Mouse (Mus musculus) embryonic facial prominence, embryonic 13.5 days (tissue): Measurements from ENCODE around the gene Apmap. TPM values are rescaled to one million over a fixed set of nuclear protein-coding genes. Genes with fewer than 3 reads are reported as not detected.

Experiments
- ATAC-seq: fragments of 200-750 bp; cut with Nextera tagmentation; 2 replicates; pipeline ENCODE4 v1.8.0; 2017; ENCODE audit warnings: low read depth; ENCODE audit not compliant: insufficient number of reproducible peaks, insufficient read depth, low FRiP score, low TSS enrichment
- H3K27ac ChIP-seq: fragments of 300-500 bp; sonication (generic); 2 replicates; pipeline ENCODE4 v1.5.1; 2015; ENCODE audit warnings: moderate library complexity, mild to moderate bottlenecking, inconsistent platforms
- H3K27me3 ChIP-seq: fragments of 300-500 bp; sonication (generic); 2 replicates; pipeline ENCODE4 v1.6.1; 2015; ENCODE audit warnings: mild to moderate bottlenecking, inconsistent platforms
- H3K36me3 ChIP-seq: fragments of 300-500 bp; sonication (generic); 2 replicates; pipeline ENCODE4 v1.6.1; 2015; ENCODE audit warnings: mild to moderate bottlenecking, inconsistent platforms
- H3K4me1 ChIP-seq: fragments of 300-500 bp; sonication (generic); 2 replicates; pipeline ENCODE4 v1.6.1; 2015; ENCODE audit warnings: inconsistent platforms
- H3K4me2 ChIP-seq: fragments of 300-500 bp; sonication (generic); 2 replicates; pipeline ENCODE4 v1.6.1; 2015; ENCODE audit warnings: moderate library complexity, mild to moderate bottlenecking, inconsistent platforms
- H3K4me3 ChIP-seq: fragments of 300-500 bp; sonication (generic); 2 replicates; pipeline ENCODE4 v1.5.1; 2015; ENCODE audit warnings: mild to moderate bottlenecking, inconsistent platforms
- H3K9ac ChIP-seq: fragments of 300-500 bp; sonication (generic); 2 replicates; pipeline ENCODE4 v1.6.1; 2015; ENCODE audit warnings: mild to moderate bottlenecking, inconsistent platforms
- H3K9me3 ChIP-seq: fragments of 300-500 bp; sonication (generic); 2 replicates; pipeline ENCODE4 v1.6.1; 2016; ENCODE audit warnings: inconsistent platforms
- WGBS: fragments of 180-500 bp; shearing (Covaris S2); methylation state at CpG from one replicate; pipeline ENCODE4 v1.1.7; 2015; ENCODE audit warnings: mixed read lengths; 5-methylcytosine and 5-hydroxymethylcytosine counted together
- polyA plus RNA-seq: library from polyadenylated mRNA; unstranded; fragments of >200 nt; fragmentation: Nextera tagmentation; extraction: Ambion mirVana; gene quantifications from 2 replicates; pipeline ENCODE4 v1.2.1, GENCODE M21; 2015

Apmap gene
- polyA plus RNA-seq: 27.9 and 29.6 TPM in 2 replicates

GRCm38 (mm10) chr2:150608087-150608799 is at the start of gene Apmap:
TSS of gene Apmap (minus strand) at chr2:150608567.
- no peak within 1 kb of the TSS for H3K27ac ChIP-seq
- WGBS: under 1% methylated on average over 42 of the region's 42 CpGs
- peak; percentile 94 for ATAC-seq
- peak within 1 kb of the TSS; percentile 97 for H3K4me3 ChIP-seq
- no peaks in the 10 kb centered on the region; the same call in 1 of the 2 replicates for H3K27me3 ChIP-seq
- H3K9ac ChIP-seq: peak within 1 kb of the TSS; percentile 91
- peaks cover 9% of the 10 kb centered on the region for H3K4me1 ChIP-seq
- no peaks in the 10 kb centered on the region for H3K36me3 ChIP-seq
- no peaks in the 10 kb centered on the region for H3K9me3 ChIP-seq
- peak within 1 kb of the TSS; percentile 81 for H3K4me2 ChIP-seq

GRCm38 (mm10) chr2:150656975-150657768 is 48.8 kb upstream of the Apmap start:
- H3K27ac ChIP-seq: no peak overlapping the region
- WGBS: 61% methylated on average over 8 of the region's 8 CpGs
- H3K4me1 ChIP-seq: no peaks in the 10 kb centered on the region
- no peak overlapping the region for H3K9ac ChIP-seq
- no peaks in the 10 kb centered on the region for H3K36me3 ChIP-seq
- no peak for ATAC-seq
- no peaks in the 10 kb centered on the region for H3K9me3 ChIP-seq
- H3K27me3 ChIP-seq: no peaks in the 10 kb centered on the region
- H3K4me2 ChIP-seq: no peak overlapping the region
- H3K4me3 ChIP-seq: no peak overlapping the region

GRCm38 (mm10) chr2:150656112-150656511 is 47.7 kb upstream of the Apmap start:
- Histone ChIP-seq H3K9me3 (no peaks in the 10 kb centered on the region), H3K4me1 (no peaks in the 10 kb centered on the region), H3K27ac (no peak overlapping the region), H3K36me3 (no peaks in the 10 kb centered on the region), H3K4me2 (no peak overlapping the region), H3K4me3 (no peak overlapping the region), H3K9ac (no peak overlapping the region), H3K27me3 (no peaks in the 10 kb centered on the region)
- ATAC-seq: no peak
- 89% methylated on average over 3 of the region's 3 CpGs for WGBS

- WGBS: 78% methylated on average over 6 of the region's 6 CpGs
- no peak for ATAC-seq
- no peaks in the 10 kb centered on the region for H3K36me3 ChIP-seq
- H3K4me3 ChIP-seq: no peak overlapping the region
- H3K4me1 ChIP-seq: no peaks in the 10 kb centered on the region
- H3K4me2 ChIP-seq: no peak overlapping the region
- no peaks in the 10 kb centered on the region for H3K9me3 ChIP-seq
- H3K27me3 ChIP-seq: no peaks in the 10 kb centered on the region
- no peak overlapping the region for H3K27ac ChIP-seq
- H3K9ac ChIP-seq: no peak overlapping the region
Measured at GRCm38 (mm10) chr2:150655290-150655689, 46.9 kb upstream of the Apmap start.

- ATAC-seq: no peak
- H3K4me1 ChIP-seq: no peaks in the 10 kb centered on the region
- WGBS: 78% methylated on average over 2 of the region's 2 CpGs
Measured at GRCm38 (mm10) chr2:150654814-150655213, 46.4 kb upstream of the Apmap start.

GRCm38 (mm10) chr2:150651366-150651765 is 43.0 kb upstream of the Apmap start:
- H3K4me2 ChIP-seq: no peak overlapping the region
- WGBS: 59% methylated on average over 9 of the region's 9 CpGs
- H3K36me3 ChIP-seq: no peaks in the 10 kb centered on the region
- no peak overlapping the region for H3K9ac ChIP-seq
- no peak overlapping the region for H3K27ac ChIP-seq
- H3K27me3 ChIP-seq: no peaks in the 10 kb centered on the region
- no peaks in the 10 kb centered on the region for H3K4me1 ChIP-seq
- H3K9me3 ChIP-seq: no peaks in the 10 kb centered on the region
- no peak for ATAC-seq
- H3K4me3 ChIP-seq: no peak overlapping the region

More at GRCm38 (mm10) chr2:150654814-150655213, 46.4 kb upstream of the Apmap start:
- Histone ChIP-seq H3K9ac (no peak overlapping the region), H3K4me2 (no peak overlapping the region), H3K4me3 (no peak overlapping the region), H3K27me3 (no peaks in the 10 kb centered on the region), H3K36me3 (no peaks in the 10 kb centered on the region), H3K9me3 (no peaks in the 10 kb centered on the region), H3K27ac (no peak overlapping the region)

GRCm38 (mm10) chr2:150650511-150651074 is 42.2 kb upstream of the Apmap start:
- Histone ChIP-seq H3K9ac (no peak overlapping the region), H3K27me3 (no peaks in the 10 kb centered on the region), H3K4me2 (no peak overlapping the region), H3K4me1 (no peaks in the 10 kb centered on the region), H3K4me3 (no peak overlapping the region), H3K27ac (no peak overlapping the region), H3K9me3 (no peaks in the 10 kb centered on the region), H3K36me3 (no peaks in the 10 kb centered on the region)
- whole genome bisulfite sequencing: 11% methylated on average over 7 of the region's 7 CpGs
- no peak for ATAC-seq

- Histone ChIP-seq H3K4me3 (no peak overlapping the region), H3K9me3 (no peaks in the 10 kb centered on the region; the same call in 1 of the 2 replicates), H3K4me1 (no peaks in the 10 kb centered on the region), H3K9ac (no peak overlapping the region), H3K27ac (no peak overlapping the region), H3K36me3 (no peaks in the 10 kb centered on the region), H3K4me2 (no peak overlapping the region), H3K27me3 (no peaks in the 10 kb centered on the region)
- ATAC-seq: no peak
- 56% methylated on average over 13 of the region's 13 CpGs for WGBS
Measured at GRCm38 (mm10) chr2:150648300-150648895, 40.0 kb upstream of the Apmap start.

- Histone ChIP-seq H3K4me2 (no peak overlapping the region), H3K36me3 (no peaks in the 10 kb centered on the region), H3K4me1 (no peaks in the 10 kb centered on the region), H3K9me3 (no peaks in the 10 kb centered on the region; the same call in 1 of the 2 replicates), H3K4me3 (no peak overlapping the region), H3K9ac (no peak overlapping the region), H3K27ac (no peak overlapping the region), H3K27me3 (no peaks in the 10 kb centered on the region)
- ATAC-seq: no peak
- 67% methylated on average over 14 of the region's 14 CpGs for WGBS
Measured at GRCm38 (mm10) chr2:150647681-150648299, 39.4 kb upstream of the Apmap start.

- Histone ChIP-seq H3K9me3 (no peaks in the 10 kb centered on the region; the same call in 1 of the 2 replicates), H3K4me3 (no peak overlapping the region), H3K4me1 (no peaks in the 10 kb centered on the region), H3K36me3 (no peaks in the 10 kb centered on the region), H3K4me2 (no peak overlapping the region), H3K27me3 (no peaks in the 10 kb centered on the region), H3K9ac (no peak overlapping the region), H3K27ac (no peak overlapping the region)
- no peak for ATAC-seq
- 90% methylated on average over 8 of the region's 8 CpGs for whole genome bisulfite sequencing
Measured at GRCm38 (mm10) chr2:150646411-150647121, 38.2 kb upstream of the Apmap start.
